Comparison of ENCODE assay signal across 8 mouse cellular contexts in the genomic region with DNA sequence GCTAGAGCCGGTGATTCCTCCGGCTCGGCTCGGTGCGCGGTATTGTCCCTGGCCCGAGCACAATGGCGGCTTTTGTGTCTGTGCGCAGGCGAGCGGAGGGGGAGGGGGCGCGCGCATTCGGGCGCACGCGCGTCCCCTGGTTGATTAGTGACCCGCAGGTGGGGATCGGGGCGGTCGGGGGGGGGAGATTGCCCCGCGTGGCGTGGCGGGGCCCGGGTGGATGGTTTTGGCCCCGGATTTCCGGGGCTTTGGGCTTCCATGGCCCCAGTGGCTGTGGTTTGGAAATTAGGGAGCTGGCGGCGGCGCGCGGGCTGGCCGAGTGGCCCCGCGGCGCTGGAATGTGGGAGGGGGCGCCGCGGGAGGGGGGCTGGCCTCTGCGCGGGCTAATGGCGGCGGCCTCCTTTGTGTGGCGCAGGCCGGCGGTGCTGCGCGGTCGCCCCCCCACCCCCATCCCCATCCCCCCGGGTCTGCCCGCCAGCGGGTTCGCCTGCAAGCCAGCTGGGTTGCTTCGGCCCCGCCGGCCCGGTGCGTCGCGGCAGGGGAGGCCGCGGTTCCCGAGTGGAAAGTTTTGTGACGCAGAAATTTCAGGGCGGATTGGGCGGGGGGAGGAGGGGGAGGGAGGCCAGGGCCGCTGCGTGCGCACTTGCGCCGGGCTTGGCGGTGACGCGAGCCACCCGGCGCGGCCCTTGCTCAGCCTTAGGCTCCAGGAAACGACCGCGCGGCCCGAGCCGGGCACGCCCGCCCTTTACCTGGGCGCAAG. TPM values are rescaled to one million over a fixed set of nuclear protein-coding genes. Genes with fewer than 3 reads are reported as not detected.
DNase-seq lines count a peak whose midpoint lies in the region; ATAC-seq and TF ChIP-seq lines count a peak whose summit lies in the region.

No protein-coding gene starts in this region.

- peak overlapping the region; percentile 67 for H3K4me2 ChIP-seq in intestine, embryonic 14.5 days (ENCODE audit: low read length)

- WGBS in intestine, embryonic 14.5 days, result under 1% methylated on average over 43 of the region's 89 CpGs

- intact Hi-C loops in gastrocnemius, postnatal 14 days (cut with DNase I; ENCODE audit: low total_unique reads), result no loop called here
- intact Hi-C loops in left cerebral cortex, postnatal 14 days (cut with DNase I), result loop anchor here (1.0 to 5.0 kb wide), 3 partner anchors 51 to 179 kb away; no protein-coding TSS in a partner anchor

- H3K27me3 ChIP-seq in intestine, embryonic 14.5 days (replicated peaks; ENCODE audit: control insufficient read depth, insufficient read depth, low read length), result no peaks in the 10 kb centered on the region

- peaks cover 30% of the 10 kb centered on the region for H3K36me3 ChIP-seq in intestine, embryonic 14.5 days (ENCODE audit: control insufficient read depth, insufficient read depth, low read length)

- no peaks in the 10 kb centered on the region for H3K9me3 ChIP-seq in intestine, embryonic 14.5 days (ENCODE audit: control insufficient read depth, low read length)

- peak overlapping the region; percentile 99 for H3K9ac ChIP-seq in intestine, embryonic 14.5 days (ENCODE audit: low read length)

- H3K27ac ChIP-seq in cortical plate, adult 2 months (ENCODE audit: insufficient read depth, low read length), result peak overlapping the region; percentile 99
- H3K27ac ChIP-seq in intestine, embryonic 14.5 days (ENCODE audit: low read depth), result peak overlapping the region; percentile 99

- peak overlapping the region; percentile 72 for H3K4me3 ChIP-seq in cortical plate, adult 2 months (ENCODE audit: insufficient read depth, low read length)
- peak overlapping the region; percentile 74 for H3K4me3 ChIP-seq in intestine, embryonic 14.5 days (ENCODE audit: low read depth, low read length)

- peak; percentile 80 for DNase-seq in adipocyte (ENCODE audit: low spot score)
- peak; percentile 80 for DNase-seq in gastrocnemius, postnatal 14 days
- DNase-seq in intestine, embryonic 14.5 days (ENCODE audit: low spot score), result peak; percentile 82
- DNase-seq in left cerebral cortex, postnatal 14 days (ENCODE audit: low spot score in 2 of 2), result peak; percentile 56 to 76
- peak; percentile 73 for DNase-seq in right cerebral cortex, postnatal 14 days
- DNase-seq in urinary bladder, postnatal 25 days (ENCODE audit: low spot score), result peak; percentile 68

- peak; percentile 66 for ATAC-seq in intestine, embryonic 14.5 days (replicated peaks; ENCODE audit: low FRiP score, low TSS enrichment, low read depth)
- peak; percentile 18 for ATAC-seq in megakaryocyte progenitor cell, adult 5-6 weeks (replicated peaks; ENCODE audit: poor library complexity)

- no peaks in the 10 kb centered on the region for H3K4me1 ChIP-seq in cortical plate, adult 2 months (ENCODE audit: control insufficient read depth, insufficient read depth, low read length)
- H3K4me1 ChIP-seq in intestine, embryonic 14.5 days (replicated peaks; ENCODE audit: control insufficient read depth, insufficient read depth, low read length), result 0 out of 2 replicates have a peak, but pooled peaks cover 4% of the 10 kb centered on the region

- no peak for TF ChIP-seq POLR2A in cortical plate, adult 2 months (IDR thresholded peaks at IDR 0.05; ENCODE audit: extremely low read depth, insufficient read depth, low read length)

- no peak for TF ChIP-seq CTCF in cortical plate, adult 2 months (IDR thresholded peaks at IDR 0.05; ENCODE audit: extremely low read depth, insufficient read depth, low read length)

RNA-seq across cellular contexts. Expression of gene Ddx3x, which starts 0.7 kb away (rescaled TPM):
- 74.9 and 79.5 TPM in 2 replicates for polyA plus RNA-seq in cortical plate, adult 2 months (2012; rRNA removed)
- 100 to 1,000 TPM in 1 of 2 experiments, 10 to 100 TPM in 1; 84.9 to 119 TPM for total RNA-seq in gastrocnemius, postnatal 14 days (2021)
- 140 and 170 TPM in 2 replicates for polyA plus RNA-seq in intestine, embryonic 14.5 days (2014; fragmentation: Nextera tagmentation; extraction: Ambion mirVana)
- 100 to 1,000 TPM; 134 to 186 TPM for total RNA-seq in left cerebral cortex, postnatal 14 days (2021)
- 245 TPM in 2 replicates for total RNA-seq in megakaryocyte progenitor cell, adult 5-6 weeks (2015)
- total RNA-seq in megakaryocyte progenitor cell, adult 5-6 weeks (2017), result 383 and 513 TPM in 2 replicates

Comparison
In these comparisons a context has a peak if more than half of its experiments do, and no peak if none do; other contexts are left out.
1. Peak in every context shown above with its lines: DNase-seq, ATAC-seq, H3K4me3 ChIP-seq and H3K27ac ChIP-seq.